Mouse (Mus musculus): ENCODE measurements around the gene Slc51b. TPM values are rescaled to one million over a fixed set of nuclear protein-coding genes. Genes with fewer than 3 reads are reported as not detected.

Slc51b gene
- polyA plus RNA-seq, 1 experiment: not detected

GRCm38 (mm10) chr9:65381017-65381590 lies 41.7 kb downstream of the Slc51b start:
- no peaks in the 10 kb centered on the region for H3K79me3 ChIP-seq (ENCODE audit: low read depth)
- TF ChIP-seq CTCF (IDR thresholded peaks at IDR 0.05; ENCODE audit: control insufficient read depth, insufficient read depth, insufficient read length) (no peak), USF1 (IDR thresholded peaks at IDR 0.05; ENCODE audit: low read depth) (no peak), MYOG (IDR thresholded peaks at IDR 0.05; ENCODE audit: control insufficient read depth, extremely low read depth, insufficient read length) (no peak), CEBPB (IDR thresholded peaks at IDR 0.05; ENCODE audit: low read depth) (no peak), MAX (IDR thresholded peaks at IDR 0.05) (no peak), MYOD1 (IDR thresholded peaks at IDR 0.05; ENCODE audit: control insufficient read depth, insufficient read length, low read depth) (no peak), FOSL1 (IDR thresholded peaks at IDR 0.05; ENCODE audit: insufficient read depth, low read length, poor library complexity, severe bottlenecking) (no peak)
- H3ac ChIP-seq (ENCODE audit: control insufficient read depth, insufficient read length, low read depth): no peak overlapping the region
- peaks cover 5% of the 10 kb centered on the region for H3K36me3 ChIP-seq (ENCODE audit: control insufficient read depth, insufficient read depth)
- H3K79me2 ChIP-seq (ENCODE audit: control insufficient read depth, insufficient read depth): no peaks in the 10 kb centered on the region
- H3K27me3 ChIP-seq (ENCODE audit: control insufficient read depth, insufficient read depth, insufficient read length): no peaks in the 10 kb centered on the region
- H3K4me3 ChIP-seq (ENCODE audit: insufficient read depth, poor library complexity, severe bottlenecking): no peak overlapping the region

GRCm38 (mm10) chr9:65375163-65375934 lies 47.4 kb downstream of the Slc51b start:
- Histone ChIP-seq H3K79me3 (ENCODE audit: low read depth) (no peaks in the 10 kb centered on the region), H3K27me3 (ENCODE audit: control insufficient read depth, insufficient read depth, insufficient read length) (no peaks in the 10 kb centered on the region), H3K79me2 (ENCODE audit: control insufficient read depth, insufficient read depth) (no peaks in the 10 kb centered on the region), H3ac (ENCODE audit: control insufficient read depth, insufficient read length, low read depth) (no peak overlapping the region), H3K36me3 (ENCODE audit: control insufficient read depth, insufficient read depth) (peaks cover 4% of the 10 kb centered on the region), H3K4me3 (ENCODE audit: insufficient read depth, poor library complexity, severe bottlenecking) (no peak overlapping the region)
- no peak for TF ChIP-seq CTCF (IDR thresholded peaks at IDR 0.05; ENCODE audit: control insufficient read depth, insufficient read depth, insufficient read length)
- no peak for TF ChIP-seq MYOD1 (IDR thresholded peaks at IDR 0.05; ENCODE audit: control insufficient read depth, insufficient read length, low read depth)
- TF ChIP-seq USF1 (IDR thresholded peaks at IDR 0.05; ENCODE audit: low read depth): no peak
- TF ChIP-seq MAX (IDR thresholded peaks at IDR 0.05): no peak
- TF ChIP-seq MYOG (IDR thresholded peaks at IDR 0.05; ENCODE audit: control insufficient read depth, extremely low read depth, insufficient read length): no peak
- TF ChIP-seq CEBPB (IDR thresholded peaks at IDR 0.05; ENCODE audit: low read depth): no peak
- no peak for TF ChIP-seq FOSL1 (IDR thresholded peaks at IDR 0.05; ENCODE audit: insufficient read depth, low read length, poor library complexity, severe bottlenecking)

GRCm38 (mm10) chr9:65374468-65375162 lies 48.1 kb downstream of the Slc51b start:
- Histone ChIP-seq H3K79me2 (ENCODE audit: control insufficient read depth, insufficient read depth) (no peaks in the 10 kb centered on the region), H3ac (ENCODE audit: control insufficient read depth, insufficient read length, low read depth) (no peak overlapping the region), H3K4me3 (ENCODE audit: insufficient read depth, poor library complexity, severe bottlenecking) (no peak overlapping the region), H3K79me3 (ENCODE audit: low read depth) (no peaks in the 10 kb centered on the region), H3K27me3 (ENCODE audit: control insufficient read depth, insufficient read depth, insufficient read length) (no peaks in the 10 kb centered on the region), H3K36me3 (ENCODE audit: control insufficient read depth, insufficient read depth) (no peaks in the 10 kb centered on the region)
- TF ChIP-seq USF1 (IDR thresholded peaks at IDR 0.05; ENCODE audit: low read depth): no peak

GRCm38 (mm10) chr9:65372449-65372848 lies 50.3 kb downstream of the Slc51b start:
- Histone ChIP-seq H3K4me3 (ENCODE audit: insufficient read depth, poor library complexity, severe bottlenecking) (no peak overlapping the region), H3K36me3 (ENCODE audit: control insufficient read depth, insufficient read depth) (no peaks in the 10 kb centered on the region), H3K27me3 (ENCODE audit: control insufficient read depth, insufficient read depth, insufficient read length) (no peaks in the 10 kb centered on the region), H3ac (ENCODE audit: control insufficient read depth, insufficient read length, low read depth) (no peak overlapping the region), H3K79me3 (ENCODE audit: low read depth) (no peaks in the 10 kb centered on the region), H3K79me2 (ENCODE audit: control insufficient read depth, insufficient read depth) (no peaks in the 10 kb centered on the region)
- TF ChIP-seq CEBPB (IDR thresholded peaks at IDR 0.05; ENCODE audit: low read depth): no peak
- no peak for TF ChIP-seq FOSL1 (IDR thresholded peaks at IDR 0.05; ENCODE audit: insufficient read depth, low read length, poor library complexity, severe bottlenecking)
- no peak for TF ChIP-seq USF1 (IDR thresholded peaks at IDR 0.05; ENCODE audit: low read depth)

- H3K4me3 ChIP-seq (ENCODE audit: insufficient read depth, poor library complexity, severe bottlenecking): no peak overlapping the region
- no peak for TF ChIP-seq MAX (IDR thresholded peaks at IDR 0.05)
- no peak for TF ChIP-seq MYOG (IDR thresholded peaks at IDR 0.05; ENCODE audit: control insufficient read depth, extremely low read depth, insufficient read length)
- TF ChIP-seq CTCF (IDR thresholded peaks at IDR 0.05; ENCODE audit: control insufficient read depth, insufficient read depth, insufficient read length): no peak
- no peak for TF ChIP-seq FOSL1 (IDR thresholded peaks at IDR 0.05; ENCODE audit: insufficient read depth, low read length, poor library complexity, severe bottlenecking)
- TF ChIP-seq USF1 (IDR thresholded peaks at IDR 0.05; ENCODE audit: low read depth): no peak
- TF ChIP-seq MYOD1 (IDR thresholded peaks at IDR 0.05; ENCODE audit: control insufficient read depth, insufficient read length, low read depth): no peak
- TF ChIP-seq CEBPB (IDR thresholded peaks at IDR 0.05; ENCODE audit: low read depth): no peak
- no peaks in the 10 kb centered on the region for H3K79me3 ChIP-seq (ENCODE audit: low read depth)
Observed at GRCm38 (mm10) chr9:65371756-65372155, 51.0 kb downstream of the Slc51b start.

More at GRCm38 (mm10) chr9:65371756-65372155, 51.0 kb downstream of the Slc51b start:
- H3K79me2 ChIP-seq (ENCODE audit: control insufficient read depth, insufficient read depth): no peaks in the 10 kb centered on the region
- H3K27me3 ChIP-seq (ENCODE audit: control insufficient read depth, insufficient read depth, insufficient read length): no peaks in the 10 kb centered on the region
- H3ac ChIP-seq (ENCODE audit: control insufficient read depth, insufficient read length, low read depth): no peak overlapping the region
- no peaks in the 10 kb centered on the region for H3K36me3 ChIP-seq (ENCODE audit: control insufficient read depth, insufficient read depth)
